Mouse (Mus musculus) layer of hippocampus, adult 2 months (tissue): ENCODE measurements around the gene Hspbap1. TPM values are rescaled to one million over a fixed set of nuclear protein-coding genes. Genes with fewer than 3 reads are reported as not detected.
A peak's percentile ranks its signal among the peaks of the same experiment; 100 is the strongest.

Experiments used
- DNase-seq, 2 experiments: peaks; one replicate each; pipeline ENCODE4 v3.0.0; 2022; ENCODE audit warnings: low spot score in 2 of 2
- H3K27ac ChIP-seq: fragments of 200-600 bp; 2 replicates; pipeline ENCODE4 v1.8.1; 2022
- H3K4me3 ChIP-seq: fragments of 200-600 bp; 2 replicates; pipeline ENCODE4 v1.8.1; 2022; ENCODE audit warnings: mild to moderate bottlenecking
- CTCF ChIP-seq: fragments of 200-600 bp; conservative IDR thresholded peaks from 2 replicates; pipeline ENCODE4 v1.8.1; 2022; ENCODE audit warnings: antibody characterized with exemption, mild to moderate bottlenecking, moderate library complexity
- total RNA-seq, 2 experiments: library from RNA; stranded (reverse); gene quantifications; 2 replicates each; pipeline ENCODE4 v1.2.3; 2021

Hspbap1 gene
- total RNA-seq, 2 experiments from 2014 or later = 5.9 to 6.0 TPM

DNA sequence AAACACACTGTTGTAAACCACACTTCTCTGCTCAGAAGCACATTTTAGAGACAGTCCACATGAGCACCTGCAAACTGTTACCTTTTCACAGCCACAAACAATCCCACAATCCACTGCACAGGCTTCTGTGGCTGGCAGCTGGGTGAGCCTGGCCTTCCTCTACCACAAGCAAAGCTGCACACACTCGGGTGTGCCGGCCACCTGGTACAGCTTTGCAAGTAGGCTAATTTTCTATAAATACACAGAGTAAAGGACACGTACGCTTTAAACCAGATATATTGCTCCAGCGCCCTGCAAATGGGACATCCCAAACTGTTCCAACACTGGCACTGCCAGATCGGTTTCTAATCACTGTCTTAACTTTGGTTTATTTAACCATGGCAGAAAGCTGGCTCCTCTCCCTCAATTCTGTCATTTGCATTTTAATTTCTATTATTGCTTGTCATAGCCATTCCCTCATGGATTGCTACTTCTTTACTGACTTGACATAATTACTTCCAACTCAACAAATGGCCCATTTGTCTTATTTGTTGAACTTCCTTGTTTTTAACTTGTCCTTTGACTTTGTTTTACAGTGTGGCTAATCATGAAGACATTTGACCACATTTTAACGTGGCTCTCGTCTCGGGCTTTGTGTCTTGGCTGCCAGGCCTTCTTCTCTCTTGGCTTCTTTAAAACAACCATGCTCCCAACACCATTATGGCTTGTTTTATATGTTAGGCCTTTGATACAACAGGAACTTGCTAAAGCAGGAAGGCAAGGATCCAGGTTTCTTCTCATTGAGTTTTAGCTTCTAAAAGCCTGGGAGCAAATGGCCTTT, 22.5 kb upstream of the Hspbap1 start:
- no peak for DNase-seq
- H3K4me3 ChIP-seq = no peak overlapping the region
- peak overlapping the region; percentile 49 for H3K27ac ChIP-seq
- TF ChIP-seq CTCF = no peak

DNA sequence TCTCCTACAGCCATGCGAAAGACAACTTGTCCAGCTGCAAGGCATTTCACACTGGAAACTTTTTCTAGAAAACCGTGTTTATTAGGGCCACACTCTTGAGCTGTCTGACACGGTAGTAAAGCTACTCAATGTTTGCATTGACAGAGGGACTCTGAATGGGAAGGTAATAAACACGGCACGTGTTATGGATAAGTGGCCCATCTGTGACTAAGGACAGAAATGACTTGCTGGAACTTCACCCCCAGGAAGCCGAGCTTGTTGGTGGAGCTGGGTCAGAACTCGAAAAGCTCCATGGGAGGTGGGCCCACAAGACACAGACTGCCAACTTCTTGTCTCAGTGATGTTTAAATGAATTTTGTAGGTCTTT, 22.0 kb upstream of the Hspbap1 start:
- Histone ChIP-seq H3K4me3 (no peak overlapping the region), H3K27ac (peak overlapping the region; percentile 49)
- DNase-seq = no peak
- TF ChIP-seq CTCF = no peak

DNA sequence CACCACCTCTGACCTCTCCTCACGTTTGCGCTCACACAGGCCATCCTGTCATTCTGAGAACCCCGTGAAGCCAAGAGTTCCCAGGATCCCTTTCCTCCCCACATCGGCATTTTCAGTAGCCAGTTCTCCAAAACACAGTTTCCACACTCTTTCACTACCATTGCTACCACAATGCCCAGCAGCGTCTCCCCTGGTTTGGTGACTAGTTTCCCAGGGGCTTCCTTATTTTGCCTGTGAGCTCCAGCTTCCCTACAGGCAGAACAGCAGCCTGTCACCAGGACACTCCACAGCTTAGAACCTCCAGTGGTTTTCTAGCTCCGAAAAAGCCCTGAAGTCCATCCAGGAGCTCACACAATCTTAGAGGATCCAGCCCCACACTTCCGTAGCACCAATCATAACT, 20.8 kb upstream of the Hspbap1 start:
- Histone ChIP-seq H3K27ac (no peak overlapping the region), H3K4me3 (no peak overlapping the region)
- DNase-seq = no peak
- TF ChIP-seq CTCF = no peak

DNA sequence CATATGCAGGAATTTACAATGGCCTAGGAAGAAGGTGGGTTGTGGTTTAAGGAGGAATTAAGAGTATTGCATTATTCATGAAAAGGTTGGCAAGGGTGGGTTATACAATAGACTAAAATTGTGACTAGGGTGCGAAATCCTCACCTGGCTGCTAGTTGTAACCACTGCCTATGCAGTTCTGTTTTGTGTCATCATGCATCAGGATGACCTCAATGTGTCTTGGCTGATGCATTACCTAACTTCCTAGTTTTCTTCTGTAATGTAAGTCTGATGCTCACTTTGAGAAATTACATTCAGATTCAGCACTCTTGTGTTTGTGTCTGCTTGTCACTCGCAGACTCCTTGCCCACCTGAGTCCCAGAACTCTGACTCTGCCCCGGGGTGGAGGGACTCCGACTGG, 18.3 kb upstream of the Hspbap1 start:
- H3K27ac ChIP-seq = no peak overlapping the region
- TF ChIP-seq CTCF = no peak
- no peak for DNase-seq
- H3K4me3 ChIP-seq = no peak overlapping the region

DNA sequence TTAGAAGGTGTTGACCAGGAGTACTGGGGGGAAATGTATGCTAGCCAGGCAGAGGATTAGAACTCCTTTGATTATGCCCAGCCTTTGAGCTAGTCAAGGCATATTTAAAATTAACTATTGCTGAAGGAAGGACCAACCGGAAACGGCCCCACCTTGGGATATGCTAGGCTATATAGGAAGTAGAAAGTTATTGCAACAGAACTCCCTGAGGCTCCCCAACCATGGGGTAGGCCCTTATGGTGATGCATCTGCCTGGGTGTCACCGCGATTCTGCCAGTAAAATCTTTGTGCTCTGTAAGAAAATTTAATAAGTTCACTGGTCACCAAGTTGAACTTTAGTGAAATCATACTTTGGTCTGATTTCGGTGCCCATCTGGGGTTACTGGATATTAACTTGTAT, 16.2 kb upstream of the Hspbap1 start:
- no peak for TF ChIP-seq CTCF
- no peak overlapping the region for H3K4me3 ChIP-seq
- no peak for DNase-seq
- no peak overlapping the region for H3K27ac ChIP-seq

DNA sequence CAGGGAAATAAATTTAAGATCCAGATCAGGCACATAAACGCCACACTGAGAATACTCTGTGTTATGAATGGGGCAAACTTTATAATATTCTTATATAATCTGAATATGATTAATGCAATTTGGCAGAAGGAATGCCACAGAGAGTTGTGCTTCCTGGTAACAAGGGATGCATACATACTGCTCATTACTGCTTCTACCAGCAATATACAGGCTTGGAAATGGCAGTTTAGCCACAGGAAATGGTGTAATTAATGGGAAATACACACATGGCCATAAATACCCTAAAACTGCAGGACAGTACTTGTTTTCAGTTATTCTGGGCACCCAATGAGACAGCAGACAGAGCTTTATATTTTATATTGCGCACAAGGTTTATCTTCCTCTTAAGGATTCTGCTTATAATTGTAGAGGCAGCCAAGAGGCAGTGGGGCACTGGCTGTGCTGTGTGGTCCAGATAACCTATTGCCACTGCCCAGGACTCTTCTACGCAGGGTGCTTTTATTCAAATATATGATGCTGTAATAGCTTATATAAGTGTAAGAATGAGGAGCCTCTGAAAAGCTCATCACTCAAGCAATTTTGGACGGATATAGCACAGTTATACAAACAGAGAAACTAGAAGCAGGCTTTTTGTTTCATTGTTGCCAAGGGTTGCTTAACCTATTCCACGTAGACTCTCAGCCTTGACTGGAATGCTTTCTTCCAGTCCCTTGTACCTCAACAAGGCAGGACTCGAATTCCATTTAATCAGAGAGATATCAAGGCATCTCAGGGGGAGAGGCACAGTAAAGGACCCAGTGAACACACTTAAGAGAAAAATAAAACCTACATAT, 14.5 kb upstream of the Hspbap1 start:
- H3K4me3 ChIP-seq = no peak overlapping the region
- DNase-seq = no peak
- TF ChIP-seq CTCF = no peak
- H3K27ac ChIP-seq = 0 out of 2 replicates have a peak overlapping the region, but pooled peaks have one; percentile 28

DNA sequence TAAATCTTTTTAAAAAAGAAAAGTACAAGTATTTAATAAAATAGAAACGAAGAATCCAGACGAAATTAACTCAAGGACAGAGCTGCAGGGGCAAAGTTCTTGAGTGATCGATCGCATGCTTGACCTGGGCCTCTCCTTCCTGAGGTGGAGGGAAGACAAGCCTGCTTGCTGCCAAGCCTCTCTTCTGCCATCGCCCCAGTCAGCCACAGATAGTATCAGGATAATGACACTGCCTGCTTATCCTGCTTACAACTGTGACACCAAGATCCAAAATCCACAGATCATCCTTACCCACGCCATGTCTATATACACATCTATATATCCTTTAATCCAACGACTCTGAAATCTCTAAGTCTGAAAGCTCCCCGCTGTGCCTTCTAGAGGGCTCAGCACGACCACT, 13.5 kb upstream of the Hspbap1 start:
- DNase-seq = no peak
- Histone ChIP-seq H3K27ac (no peak overlapping the region), H3K4me3 (no peak overlapping the region)
- TF ChIP-seq CTCF = no peak

DNA sequence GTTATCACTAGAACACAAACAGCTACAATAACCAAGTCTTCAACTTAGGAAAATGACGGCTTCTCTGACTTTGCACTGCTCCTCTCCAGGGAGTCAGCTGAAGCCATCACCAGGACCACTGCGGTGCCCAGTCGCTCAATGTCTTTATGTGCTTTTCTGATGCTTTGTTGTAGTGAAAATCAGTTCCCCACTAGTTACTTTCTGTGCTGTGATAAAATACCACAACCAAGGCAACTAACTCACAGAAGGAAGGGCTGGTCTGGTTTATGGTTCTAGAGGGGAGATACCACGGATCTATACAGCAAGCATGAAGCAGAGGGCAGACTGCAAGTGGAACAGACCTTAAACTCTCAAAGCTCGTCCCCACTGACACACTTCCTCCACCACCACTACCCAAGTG, 10.8 kb upstream of the Hspbap1 start:
- no peak for DNase-seq
- H3K4me3 ChIP-seq = no peak overlapping the region
- H3K27ac ChIP-seq = no peak overlapping the region
- TF ChIP-seq CTCF = no peak

DNA sequence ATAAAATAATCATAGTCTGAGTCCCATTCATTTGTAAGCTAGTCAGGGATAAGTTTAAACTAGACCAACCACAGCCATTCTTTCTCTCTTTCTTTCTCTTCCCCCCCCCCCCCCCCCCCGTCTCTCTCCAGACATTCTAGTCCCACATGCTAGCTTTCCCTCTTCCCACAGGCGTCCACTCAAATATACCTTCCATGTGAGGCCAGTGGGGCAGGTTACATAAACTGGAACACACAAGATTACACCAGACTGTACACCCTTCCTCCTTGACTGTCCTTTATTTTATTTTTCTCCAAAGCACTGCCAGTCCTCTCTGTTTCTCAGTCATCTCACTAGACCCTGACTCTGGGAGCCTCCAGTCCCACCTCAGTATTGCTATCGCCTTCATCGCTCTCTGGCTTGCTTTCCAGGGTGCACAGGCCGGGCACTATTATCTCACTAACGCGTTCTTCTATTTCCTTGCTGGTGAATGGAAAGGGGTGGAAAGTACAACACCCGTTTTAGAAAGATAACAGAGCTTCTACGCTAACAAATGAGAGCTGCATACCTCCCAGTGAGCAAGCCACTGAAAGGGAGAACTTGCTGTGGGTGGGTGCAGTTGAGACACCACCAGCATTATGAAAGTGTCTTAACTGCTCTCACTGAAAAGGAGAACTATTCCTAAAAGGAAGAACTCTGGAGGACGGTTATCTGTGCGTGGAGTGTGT, 6.4 kb upstream of the Hspbap1 start:
- no peak for TF ChIP-seq CTCF
- H3K4me3 ChIP-seq = no peak overlapping the region
- H3K27ac ChIP-seq = no peak overlapping the region
- no peak for DNase-seq

DNA sequence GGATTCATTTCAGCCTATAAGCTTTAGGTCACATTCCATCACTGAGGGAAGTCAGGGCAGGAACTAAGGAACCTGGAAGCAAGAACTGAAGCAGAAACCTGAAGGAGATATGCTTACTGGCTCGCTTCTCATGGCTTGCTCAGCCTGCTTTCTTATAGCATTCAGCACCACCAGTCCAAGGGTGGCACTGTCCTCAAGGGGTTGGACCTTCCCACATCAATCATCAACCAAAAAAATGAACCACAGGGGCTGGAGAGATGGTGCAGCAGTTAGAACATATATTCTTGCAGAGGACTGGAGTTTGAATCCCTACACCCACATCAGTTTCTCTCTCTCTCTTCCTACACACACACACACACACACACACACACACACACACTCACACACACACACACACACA, 5.2 kb upstream of the Hspbap1 start:
- TF ChIP-seq CTCF = no peak
- H3K27ac ChIP-seq = no peak overlapping the region
- no peak overlapping the region for H3K4me3 ChIP-seq
- no peak for DNase-seq

DNA sequence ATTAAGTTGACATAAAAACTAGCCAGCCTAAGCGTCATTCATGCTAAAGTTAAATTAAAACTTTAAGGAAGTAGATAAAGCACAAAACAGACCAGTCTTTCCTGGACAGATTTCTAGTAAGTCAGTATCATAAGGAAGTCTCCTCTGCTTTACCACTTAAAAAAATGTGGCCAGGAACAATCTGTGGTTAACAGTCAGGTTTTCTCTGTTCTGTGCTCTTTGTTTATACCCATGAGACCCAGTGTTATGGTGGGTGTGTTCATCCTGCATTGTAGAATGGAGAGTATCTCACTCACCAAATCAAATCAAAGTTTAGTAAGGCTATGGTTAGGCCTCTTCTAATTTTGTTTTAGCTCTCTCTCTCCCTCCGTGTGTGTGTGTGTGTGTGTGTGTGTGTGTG, 4.7 kb upstream of the Hspbap1 start:
- Histone ChIP-seq H3K4me3 (no peak overlapping the region), H3K27ac (no peak overlapping the region)
- no peak for TF ChIP-seq CTCF
- DNase-seq = no peak

DNA sequence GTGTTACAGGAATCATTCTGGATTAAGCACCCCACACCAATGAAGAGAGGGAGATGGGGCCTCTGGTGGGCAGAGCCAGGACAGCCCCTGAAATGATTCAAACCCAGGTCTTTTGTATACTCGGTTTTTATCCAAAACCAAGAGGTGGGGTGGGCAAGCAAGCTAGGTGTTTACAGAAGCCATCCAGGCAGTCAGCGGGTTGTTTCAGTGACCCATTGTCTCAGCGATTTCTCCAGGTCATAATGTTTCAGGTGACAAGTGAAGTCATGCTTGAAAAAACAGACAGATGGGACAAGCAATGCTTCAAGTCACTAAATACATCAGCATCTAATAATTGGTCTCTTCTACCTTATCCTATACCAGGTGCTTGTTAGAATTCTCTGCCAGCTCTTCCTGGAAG, 3.8 kb upstream of the Hspbap1 start:
- H3K27ac ChIP-seq = no peak overlapping the region
- DNase-seq = no peak
- TF ChIP-seq CTCF = no peak
- H3K4me3 ChIP-seq = no peak overlapping the region

DNA sequence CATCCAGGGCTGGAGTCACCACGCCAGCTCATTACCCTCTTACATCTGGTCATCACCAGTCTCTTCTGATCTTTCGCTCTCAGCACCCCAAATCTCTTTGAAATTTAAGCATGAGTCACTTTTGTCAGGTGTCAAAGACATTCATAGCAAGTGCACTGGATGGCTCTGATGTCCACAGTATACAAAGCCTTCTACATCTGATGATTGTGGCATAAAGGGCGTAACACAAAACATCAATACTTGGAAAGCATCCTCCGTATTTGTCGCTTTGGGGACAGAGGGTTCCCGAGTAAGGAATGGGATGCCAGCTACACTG, 1.7 kb upstream of the Hspbap1 start:
- TF ChIP-seq CTCF = no peak
- Histone ChIP-seq H3K27ac (peak overlapping the region; percentile 85), H3K4me3 (peak overlapping the region; percentile 95)
- DNase-seq = no peak
